Mouse (Mus musculus) limb, embryonic 14.5 days (tissue): Measurements from ENCODE around the gene St6galnac6. TPM values are rescaled to one million over a fixed set of nuclear protein-coding genes. Genes with fewer than 3 reads are reported as not detected.

ENCODE experiments used
- ATAC-seq: fragments of 200-750 bp; cut with Nextera tagmentation; 2 replicates; pipeline ENCODE4 v1.8.0; 2017; ENCODE audit warnings: low read depth, moderate number of reproducible peaks, moderate TSS enrichment; ENCODE audit not compliant: low FRiP score
- DNase-seq: peaks from one replicate; pipeline ENCODE4 v3.0.0-alpha.2; 2015; ENCODE audit warnings: low spot score
- H3K27ac ChIP-seq: fragments of 300-500 bp; sonication (generic); replicated peaks from 2 replicates; pipeline ENCODE4 v1.5.1; 2014; ENCODE audit warnings: low read depth, mild to moderate bottlenecking, low read length, moderate library complexity, mixed read lengths
- H3K27me3 ChIP-seq: fragments of 300-500 bp; sonication (generic); 2 replicates; pipeline ENCODE4 v1.6.1; 2014; ENCODE audit warnings: low read length, mixed read lengths; ENCODE audit not compliant: control insufficient read depth, insufficient read depth
- H3K36me3 ChIP-seq: fragments of 300-500 bp; sonication (generic); 2 replicates; pipeline ENCODE4 v1.6.1; 2014; ENCODE audit warnings: mild to moderate bottlenecking, low read length, moderate library complexity, mixed read lengths; ENCODE audit not compliant: control insufficient read depth, insufficient read depth
- H3K4me1 ChIP-seq: fragments of 300-500 bp; sonication (generic); 2 replicates; pipeline ENCODE4 v1.6.1; 2014; ENCODE audit warnings: antibody characterized with exemption, low read length, mixed read lengths; ENCODE audit not compliant: control insufficient read depth, insufficient read depth
- H3K4me2 ChIP-seq: fragments of 300-500 bp; sonication (generic); replicated peaks from 2 replicates; pipeline ENCODE4 v1.6.1; 2014; ENCODE audit warnings: low read depth, mild to moderate bottlenecking, low read length, moderate library complexity; ENCODE audit not compliant: severe bottlenecking
- H3K4me3 ChIP-seq: fragments of 300-500 bp; sonication (generic); replicated peaks from 2 replicates; pipeline ENCODE4 v1.5.1; 2014; ENCODE audit warnings: low read length
- H3K9ac ChIP-seq: fragments of 300-500 bp; sonication (generic); 2 replicates; pipeline ENCODE4 v1.6.1; 2014; ENCODE audit warnings: mild to moderate bottlenecking, low read depth, low read length, moderate library complexity; ENCODE audit not compliant: severe bottlenecking
- H3K9me3 ChIP-seq: fragments of 300-500 bp; sonication (generic); 2 replicates; pipeline ENCODE4 v1.6.1; 2016; ENCODE audit warnings: low read length; ENCODE audit not compliant: control insufficient read depth
- POLR2A ChIP-seq: fragments of 200-500 bp; IDR thresholded peaks from 2 replicates; pipeline ENCODE4 v1.8.0; 2012; ENCODE audit warnings: inconsistent platforms, mild to moderate bottlenecking, moderate library complexity, borderline replicate concordance; ENCODE audit not compliant: insufficient read depth, insufficient read length; ENCODE audit errors: extremely low read depth
- WGBS: fragments of 180-500 bp; shearing (Covaris S2); extraction: QIAGEN DNeasy Blood & Tissue Kit; methylation state at CpG from one replicate; pipeline ENCODE4 v1.1.7; 2014; 5-methylcytosine and 5-hydroxymethylcytosine counted together
- polyA plus RNA-seq, 2 experiments: library from polyadenylated mRNA; depleted of rRNA in 1 of 2; stranded (reverse) in 1 of 2; unstranded in 1 of 2; fragments of >200 nt; fragmentation: Nextera tagmentation in 1 of 2; extraction: Ambion mirVana in 1 of 2; gene quantifications; 2 replicates each; pipeline versions ENCODE4 v1.2.1 to v1.2.3; 2012 to 2014

The St6galnac6 gene
- polyA plus RNA-seq, 2 experiments = 10.7 to 39.2 TPM

- no peaks in the 10 kb centered on the region for H3K27me3 ChIP-seq
- no peaks in the 10 kb centered on the region for H3K9me3 ChIP-seq
- ATAC-seq = no peak
- H3K36me3 ChIP-seq = peaks cover 35% of the 10 kb centered on the region
- peaks cover 9% of the 10 kb centered on the region; the same call in 1 of the 2 replicates for H3K4me1 ChIP-seq
- H3K27ac ChIP-seq = no peak overlapping the region
- H3K4me2 ChIP-seq = no peak overlapping the region
- H3K4me3 ChIP-seq = no peak overlapping the region
- WGBS = 89% methylated on average over 13 of the region's 13 CpGs
- DNase-seq = no peak
- H3K9ac ChIP-seq = no peak overlapping the region
- TF ChIP-seq POLR2A = no peak
These were observed 2.8 kb upstream of the St6galnac6 start for GRCm38 (mm10) chr2:32596725-32597124.

DNA sequence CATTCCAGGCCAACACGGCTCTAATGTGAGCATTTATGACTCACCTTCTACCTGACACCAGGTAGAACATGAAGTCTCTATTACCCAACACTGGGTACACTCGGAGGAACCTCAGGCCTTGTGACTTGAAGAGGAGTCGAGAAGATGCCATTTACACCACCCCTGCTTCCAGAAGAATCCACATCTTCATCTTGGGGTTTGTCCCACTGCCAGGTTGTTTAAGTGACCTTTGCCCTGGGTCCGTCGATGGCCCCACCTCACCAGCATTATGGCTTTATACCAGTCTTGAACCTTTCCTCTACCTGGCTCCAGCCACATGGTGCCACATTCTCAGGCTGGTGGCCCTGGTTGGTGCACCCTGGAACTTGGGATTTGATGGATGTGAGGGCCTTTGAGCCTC lies 2.3 kb upstream of the St6galnac6 start:
- Histone ChIP-seq H3K9me3 (no peaks in the 10 kb centered on the region), H3K4me2 (no peak overlapping the region), H3K27ac (no peak overlapping the region), H3K4me1 (peaks cover 11% of the 10 kb centered on the region; the same call in 1 of the 2 replicates), H3K36me3 (peaks cover 35% of the 10 kb centered on the region), H3K9ac (no peak overlapping the region), H3K27me3 (no peaks in the 10 kb centered on the region), H3K4me3 (no peak overlapping the region)
- WGBS = 85% methylated on average over 5 of the region's 5 CpGs
- DNase-seq = no peak
- ATAC-seq = no peak
- TF ChIP-seq POLR2A = no peak

- no peak overlapping the region for H3K27ac ChIP-seq
- no peaks in the 10 kb centered on the region for H3K9me3 ChIP-seq
- 93% methylated on average over 5 of the region's 5 CpGs for WGBS
- no peak for DNase-seq
- H3K4me1 ChIP-seq = peaks cover 11% of the 10 kb centered on the region; the same call in 1 of the 2 replicates
- no peak for ATAC-seq
- no peak for TF ChIP-seq POLR2A
- no peaks in the 10 kb centered on the region for H3K27me3 ChIP-seq
- H3K9ac ChIP-seq = no peak overlapping the region
- H3K4me3 ChIP-seq = no peak overlapping the region
- H3K36me3 ChIP-seq = peaks cover 33% of the 10 kb centered on the region
- no peak overlapping the region for H3K4me2 ChIP-seq
These were observed 1.8 kb upstream of the St6galnac6 start for GRCm38 (mm10) chr2:32597699-32598098.

- Histone ChIP-seq H3K27me3 (no peaks in the 10 kb centered on the region), H3K4me1 (peaks cover 11% of the 10 kb centered on the region; the same call in 1 of the 2 replicates), H3K4me2 (no peak overlapping the region), H3K9ac (no peak overlapping the region), H3K27ac (no peak overlapping the region), H3K36me3 (peaks cover 32% of the 10 kb centered on the region), H3K4me3 (no peak overlapping the region), H3K9me3 (no peaks in the 10 kb centered on the region)
- TF ChIP-seq POLR2A = no peak
- 83% methylated on average over 8 of the region's 8 CpGs for WGBS
- DNase-seq (no peak), ATAC-seq (no peak)
These were observed 1.0 kb upstream of the St6galnac6 start for GRCm38 (mm10) chr2:32598506-32598905.

- no peak for TF ChIP-seq POLR2A
- DNase-seq (no peak), ATAC-seq (peak; percentile 58; the same call in 1 of the 2 replicates)
- Histone ChIP-seq H3K9ac (peak overlapping the region; percentile 32; the same call in 1 of the 2 replicates), H3K9me3 (no peaks in the 10 kb centered on the region), H3K36me3 (peaks cover 16% of the 10 kb centered on the region), H3K4me3 (no peak overlapping the region), H3K4me1 (peaks cover 12% of the 10 kb centered on the region; the same call in 1 of the 2 replicates), H3K27me3 (no peaks in the 10 kb centered on the region), H3K27ac (peak overlapping the region; percentile 50; the same call in 1 of the 2 replicates), H3K4me2 (no peak overlapping the region)
- WGBS = 24% methylated on average over 8 of the region's 8 CpGs
These were observed 2.0 kb downstream of the St6galnac6 start for GRCm38 (mm10) chr2:32601417-32602065.

GRCm38 (mm10) chr2:32602600-32603054 lies 3.1 kb downstream of the St6galnac6 start:
- Histone ChIP-seq H3K36me3 (peaks cover 5% of the 10 kb centered on the region), H3K27ac (peak overlapping the region; percentile 50), H3K27me3 (no peaks in the 10 kb centered on the region), H3K4me1 (peaks cover 16% of the 10 kb centered on the region), H3K4me2 (peak overlapping the region; percentile 47), H3K4me3 (peak overlapping the region; percentile 29), H3K9me3 (no peaks in the 10 kb centered on the region), H3K9ac (peak overlapping the region; percentile 22; the same call in 1 of the 2 replicates)
- WGBS = 2% methylated on average over 11 of the region's 11 CpGs
- ATAC-seq = peak; percentile 47; the same call in 1 of the 2 replicates
- peak; percentile 78 for DNase-seq
- TF ChIP-seq POLR2A = no peak
